Mouse (Mus musculus): Measurements from ENCODE around the gene Cfhr1. TPM values are rescaled to one million over a fixed set of nuclear protein-coding genes. Genes with fewer than 3 reads are reported as not detected.

The Cfhr1 gene
- not detected in 2 replicates for polyA plus RNA-seq (2011; ENCODE audit: insufficient read length, low read depth, missing spikeins)

GRCm38 (mm10) chr1:139560024-139560423 lies at the start of gene Cfhr1:
TSS of gene Cfhr1 (minus strand) at chr1:139560272.
- Histone ChIP-seq H3K27ac (ENCODE audit: insufficient read depth, low read length) (no peak within 1 kb of the TSS), H3K4me3 (ENCODE audit: insufficient read depth, low read length) (no peak within 1 kb of the TSS), H3K4me1 (ENCODE audit: control insufficient read depth, insufficient read depth, low read length) (no peaks in the 10 kb centered on the region)
- TF ChIP-seq CTCF (IDR thresholded peaks at IDR 0.05; ENCODE audit: borderline replicate concordance, insufficient read depth, low read length), result no peak
- TF ChIP-seq POLR2A (IDR thresholded peaks at IDR 0.05; ENCODE audit: low read depth, low read length), result no peak

DNA sequence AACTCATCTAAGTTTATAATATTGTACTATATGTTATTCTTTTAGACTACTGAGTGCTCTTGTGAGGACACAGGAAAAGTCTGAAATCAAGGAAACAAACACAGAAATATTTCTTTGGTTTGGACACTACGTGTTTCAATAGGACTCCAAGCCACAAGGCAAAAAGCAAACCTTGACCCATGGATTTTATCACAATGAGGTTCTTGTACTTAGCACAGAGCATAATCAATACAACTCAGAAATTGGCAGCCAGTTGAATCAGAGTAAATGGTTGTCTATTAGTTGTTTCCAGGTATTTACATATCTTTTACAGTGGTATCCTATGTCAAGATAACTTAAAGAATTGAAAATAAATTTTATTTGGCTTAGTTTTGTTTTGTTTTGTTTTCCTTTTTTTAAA lies 8.8 kb downstream of the Cfhr1 start:
- H3K4me1 ChIP-seq (ENCODE audit: control insufficient read depth, insufficient read depth, low read length), result no peaks in the 10 kb centered on the region
- no peak overlapping the region for H3K4me3 ChIP-seq (ENCODE audit: insufficient read depth, low read length)
- TF ChIP-seq POLR2A (IDR thresholded peaks at IDR 0.05; ENCODE audit: low read depth, low read length) (no peak), CTCF (IDR thresholded peaks at IDR 0.05; ENCODE audit: borderline replicate concordance, insufficient read depth, low read length) (no peak)

GRCm38 (mm10) chr1:139548536-139548935 lies 11.5 kb downstream of the Cfhr1 start:
- H3K4me1 ChIP-seq (ENCODE audit: control insufficient read depth, insufficient read depth, low read length), result no peaks in the 10 kb centered on the region
- TF ChIP-seq POLR2A (IDR thresholded peaks at IDR 0.05; ENCODE audit: low read depth, low read length) (no peak), CTCF (IDR thresholded peaks at IDR 0.05; ENCODE audit: borderline replicate concordance, insufficient read depth, low read length) (no peak)

More for the DNA sequence above, 8.8 kb downstream of the Cfhr1 start:
- no peak overlapping the region for H3K27ac ChIP-seq (ENCODE audit: insufficient read depth, low read length)

DNA sequence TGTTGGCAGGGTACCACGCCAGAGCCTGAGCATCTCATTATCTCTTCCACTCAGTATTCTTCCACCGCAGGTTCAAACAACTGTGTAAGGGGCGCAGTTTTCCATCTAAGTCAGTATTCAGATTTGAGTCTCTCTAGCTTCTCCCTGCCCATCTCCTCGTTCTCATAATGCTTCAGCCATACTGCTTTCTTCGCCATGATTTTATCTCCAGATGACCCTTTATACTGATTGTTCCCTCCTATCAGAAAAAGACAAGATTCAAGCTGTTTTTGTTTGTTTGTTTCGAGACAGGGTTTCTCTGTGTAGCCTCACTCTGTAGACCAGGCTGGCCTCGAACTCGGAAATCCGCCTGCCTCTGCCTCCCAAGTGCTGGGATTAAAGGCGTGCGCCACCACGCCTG lies 45.5 kb downstream of the Cfhr1 start:
- H3K27ac ChIP-seq (ENCODE audit: insufficient read depth, low read length), result no peak overlapping the region
- no peaks in the 10 kb centered on the region for H3K4me1 ChIP-seq (ENCODE audit: control insufficient read depth, insufficient read depth, low read length)
- H3K4me3 ChIP-seq (ENCODE audit: insufficient read depth, low read length), result no peak overlapping the region
- TF ChIP-seq CTCF (IDR thresholded peaks at IDR 0.05; ENCODE audit: borderline replicate concordance, insufficient read depth, low read length), result no peak
- TF ChIP-seq POLR2A (IDR thresholded peaks at IDR 0.05; ENCODE audit: low read depth, low read length), result no peak

More at GRCm38 (mm10) chr1:139548536-139548935, 11.5 kb downstream of the Cfhr1 start:
- Histone ChIP-seq H3K4me3 (ENCODE audit: insufficient read depth, low read length) (no peak overlapping the region), H3K27ac (ENCODE audit: insufficient read depth, low read length) (no peak overlapping the region)

- Histone ChIP-seq H3K27ac (ENCODE audit: insufficient read depth, low read length) (no peak within 1 kb of the TSS), H3K4me1 (ENCODE audit: control insufficient read depth, insufficient read depth, low read length) (no peaks in the 10 kb centered on the region), H3K4me3 (ENCODE audit: insufficient read depth, low read length) (no peak within 1 kb of the TSS)
- TF ChIP-seq CTCF (IDR thresholded peaks at IDR 0.05; ENCODE audit: borderline replicate concordance, insufficient read depth, low read length) (no peak), POLR2A (IDR thresholded peaks at IDR 0.05; ENCODE audit: low read depth, low read length) (no peak)
Measured at GRCm38 (mm10) chr1:139501258-139501752, 58.8 kb downstream of the Cfhr1 start, which contains the start of gene F13b. TSS of gene F13b (plus strand) at chr1:139501702.

DNA sequence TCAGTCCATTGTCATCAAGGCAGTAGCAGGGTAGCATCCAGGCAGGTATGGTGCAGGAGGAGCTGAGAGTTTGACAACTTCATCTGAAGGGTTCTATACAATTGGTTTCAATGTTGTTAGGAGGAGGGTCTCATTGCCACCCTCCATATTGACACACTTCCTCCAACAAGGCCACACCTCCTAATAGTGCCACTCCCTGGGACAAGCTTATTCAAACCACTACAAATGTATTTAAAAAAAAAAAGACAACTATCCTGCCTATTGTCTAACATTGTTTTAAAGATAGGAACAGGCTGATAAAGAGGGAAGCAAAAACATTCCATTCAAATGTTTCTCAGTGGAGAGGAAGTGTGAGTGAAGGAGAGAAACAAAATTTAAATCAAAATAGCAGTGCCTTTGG lies 60.3 kb downstream of the Cfhr1 start:
- H3K4me3 ChIP-seq (ENCODE audit: insufficient read depth, low read length), result no peak overlapping the region
- H3K27ac ChIP-seq (ENCODE audit: insufficient read depth, low read length), result no peak overlapping the region
- no peaks in the 10 kb centered on the region for H3K4me1 ChIP-seq (ENCODE audit: control insufficient read depth, insufficient read depth, low read length)
- TF ChIP-seq CTCF (IDR thresholded peaks at IDR 0.05; ENCODE audit: borderline replicate concordance, insufficient read depth, low read length) (no peak), POLR2A (IDR thresholded peaks at IDR 0.05; ENCODE audit: low read depth, low read length) (no peak)

Other genes with a start within 250 kb of the Cfhr1 start
- not detected in 2 replicates for gene Crb1, start 183.2 kb downstream of the Cfhr1 start, polyA plus RNA-seq (2011; ENCODE audit: insufficient read length, low read depth, missing spikeins)
- 38.9 and 41.1 TPM in 2 replicates for gene Zbtb41, start 138.0 kb downstream of the Cfhr1 start, polyA plus RNA-seq (2011; ENCODE audit: insufficient read length, low read depth, missing spikeins)
- gene Aspm, start 105.5 kb downstream of the Cfhr1 start, polyA plus RNA-seq (2011; ENCODE audit: insufficient read length, low read depth, missing spikeins), result 11.7 and 21.4 TPM in 2 replicates
- not detected in 2 replicates for gene F13b, start 58.6 kb downstream of the Cfhr1 start, polyA plus RNA-seq (2011; ENCODE audit: insufficient read length, low read depth, missing spikeins)
- gene Gm4788, start 221.0 kb upstream of the Cfhr1 start, polyA plus RNA-seq (2011; ENCODE audit: insufficient read length, low read depth, missing spikeins), result not detected in 2 replicates